Mouse (Mus musculus) cortical plate, adult 2 months (tissue): ENCODE results near the gene Tmem247.

Experiments used
- CTCF ChIP-seq: fragments of 200-500 bp; IDR thresholded peaks from 2 replicates; pipeline ENCODE4 v1.5.1; 2011; ENCODE audit warnings: mild to moderate bottlenecking, control low read depth, low read length; ENCODE audit not compliant: insufficient read depth; ENCODE audit errors: extremely low read depth
- POLR2A ChIP-seq: fragments of 200-500 bp; IDR thresholded peaks from 2 replicates; pipeline ENCODE4 v1.6.1; 2011; ENCODE audit warnings: mild to moderate bottlenecking, low read length, control low read depth; ENCODE audit not compliant: insufficient read depth; ENCODE audit errors: extremely low read depth

- no peak for TF ChIP-seq POLR2A
- TF ChIP-seq CTCF = no peak
Observed at GRCm38 (mm10) chr17:86937064-86937463, 19.9 kb downstream of the Tmem247 start.
